Mouse (Mus musculus) heart, embryonic 13.5 days (tissue): ENCODE results near the gene Zscan4-ps2. TPM values are rescaled to one million over a fixed set of nuclear protein-coding genes. Genes with fewer than 3 reads are reported as not detected.
"Not testable (repeated sequence)": the region's sequence is repeated elsewhere in the genome, so short reads cannot be mapped to it uniquely, and the experiment has no call there.

Source experiments
- ATAC-seq: fragments of 200-750 bp; cut with Nextera tagmentation; 2 replicates; pipeline ENCODE4 v1.8.0; 2017; ENCODE audit warnings: moderate TSS enrichment; ENCODE audit not compliant: insufficient number of reproducible peaks, low FRiP score, low TSS enrichment; ENCODE audit errors: extremely low read depth
- H3K27ac ChIP-seq: fragments of 300-500 bp; sonication (generic); replicated peaks from 2 replicates; pipeline ENCODE4 v1.5.1; 2015; ENCODE audit warnings: moderate library complexity, mild to moderate bottlenecking, inconsistent platforms
- H3K27me3 ChIP-seq: fragments of 300-500 bp; sonication (generic); replicated peaks from 2 replicates; pipeline ENCODE4 v1.6.1; 2015; ENCODE audit warnings: mild to moderate bottlenecking, inconsistent platforms
- H3K36me3 ChIP-seq: fragments of 300-500 bp; sonication (generic); 2 replicates; pipeline ENCODE4 v1.6.1; 2015; ENCODE audit warnings: mild to moderate bottlenecking, inconsistent platforms
- H3K4me1 ChIP-seq: fragments of 300-500 bp; sonication (generic); 2 replicates; pipeline ENCODE4 v1.6.1; 2015; ENCODE audit warnings: inconsistent platforms
- H3K4me2 ChIP-seq: fragments of 300-500 bp; sonication (generic); 2 replicates; pipeline ENCODE4 v1.6.1; 2015; ENCODE audit warnings: inconsistent platforms, mild to moderate bottlenecking, moderate library complexity
- H3K4me3 ChIP-seq: fragments of 300-500 bp; sonication (generic); 2 replicates; pipeline ENCODE4 v1.5.1; 2015; ENCODE audit warnings: moderate library complexity, mild to moderate bottlenecking, inconsistent platforms
- H3K9ac ChIP-seq: fragments of 300-500 bp; sonication (generic); 2 replicates; pipeline ENCODE4 v1.6.1; 2015; ENCODE audit warnings: inconsistent platforms, mild to moderate bottlenecking, moderate library complexity
- H3K9me3 ChIP-seq: fragments of 300-500 bp; sonication (generic); 2 replicates; pipeline ENCODE4 v1.6.1; 2016; ENCODE audit warnings: inconsistent platforms
- WGBS: fragments of 180-500 bp; shearing (Covaris S2); methylation state at CpG from one replicate; pipeline ENCODE4 v1.1.7; 2015; ENCODE audit warnings: mixed read lengths; 5-methylcytosine and 5-hydroxymethylcytosine counted together
- polyA plus RNA-seq: library from polyadenylated mRNA; unstranded; fragments of >200 nt; fragmentation: Nextera tagmentation; extraction: Ambion mirVana; gene quantifications from 2 replicates; pipeline ENCODE4 v1.2.1, GENCODE M21; 2015

The Zscan4-ps2 gene
- not detected in 2 replicates for polyA plus RNA-seq

DNA sequence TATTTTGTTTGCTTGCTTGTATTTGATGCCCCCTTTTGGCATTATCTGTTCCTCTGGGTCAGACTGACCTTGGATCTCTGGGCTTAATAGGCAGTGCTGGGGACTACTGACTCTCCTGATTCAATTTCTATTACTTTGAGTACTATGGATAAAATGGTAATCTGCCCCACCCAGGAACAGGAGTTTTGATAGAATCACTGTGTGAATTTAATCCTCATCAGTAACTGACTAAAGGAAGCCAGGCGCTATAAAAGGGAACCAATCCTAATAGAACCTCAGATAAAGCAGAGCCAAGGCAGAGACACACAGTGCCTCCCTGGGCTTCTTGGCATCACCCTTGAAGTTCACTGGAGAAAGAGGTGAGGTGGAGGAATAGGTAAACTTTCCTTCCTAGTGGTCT, at the start of gene Zscan4-ps2:
TSS of gene Zscan4-ps2 (plus strand) at position 301 of the 400 bp plus-strand sequence.
- H3K4me3 ChIP-seq, ATAC-seq, H3K27ac ChIP-seq, H3K4me2 ChIP-seq, H3K36me3 ChIP-seq, H3K4me1 ChIP-seq, H3K9me3 ChIP-seq, H3K27me3 ChIP-seq, H3K9ac ChIP-seq: not testable (repeated sequence)
- 65% methylated on average over 1 of the region's 1 CpGs for WGBS

Other genes with a start within 250 kb of the Zscan4-ps2 start
- not detected in 2 replicates for gene Zscan4e, start 203.6 kb upstream of the Zscan4-ps2 start, polyA plus RNA-seq
- gene Zscan4f, start 116.4 kb upstream of the Zscan4-ps2 start, polyA plus RNA-seq, result not detected in 2 replicates
- not detected in 2 replicates for gene Zscan4-ps3, start 95.0 kb downstream of the Zscan4-ps2 start, polyA plus RNA-seq
- gene Vmn1r72, start 165.8 kb downstream of the Zscan4-ps2 start, polyA plus RNA-seq, result not detected in 2 replicates
- gene Vmn1r73, start 216.0 kb downstream of the Zscan4-ps2 start, polyA plus RNA-seq, result not detected in 2 replicates